Mouse (Mus musculus) gastrocnemius, postnatal 10 days (tissue): ENCODE measurements around the gene Ubxn4. TPM values are rescaled to one million over a fixed set of nuclear protein-coding genes. Genes with fewer than 3 reads are reported as not detected.
"Not testable (repeated sequence)": the region's sequence is repeated elsewhere in the genome, so short reads cannot be mapped to it uniquely, and the experiment has no call there.

Experiments
- DNase-seq: peaks from one replicate; pipeline ENCODE4 v3.0.0; 2021; ENCODE audit warnings: mixed read lengths
- long read RNA-seq, 2 experiments: library from polyadenylated mRNA; stranded (forward); transcript quantifications; one replicate each; pipeline ENCODE4 v2.0.0; 2021
- total RNA-seq, 2 experiments: library from RNA; stranded (reverse); gene quantifications; 2 replicates each; pipeline ENCODE4 v1.2.3; 2021

Ubxn4 gene
- total RNA-seq = 10 to 100 TPM; 35.5 to 46.9 TPM
- long read RNA-seq, experiment 1, full-length matches to known transcripts = 56 of 81 reads
- long read RNA-seq, experiment 1, partial matches to known transcripts = 2 of 81 reads
- long read RNA-seq, experiment 1, other reads (novel, unspliced or antisense) = 23 of 81 reads
- long read RNA-seq, experiment 2, full-length matches to known transcripts = 55 of 63 reads
- long read RNA-seq, experiment 2, partial matches to known transcripts = 2 of 63 reads
- long read RNA-seq, experiment 2, other reads (novel, unspliced or antisense) = 6 of 63 reads

- no peak for DNase-seq
Measured at GRCm38 (mm10) chr1:128243627-128243995, at the start of gene Ubxn4. Gene Ubxn4 (plus strand): TSS chr1:128243964.

DNA sequence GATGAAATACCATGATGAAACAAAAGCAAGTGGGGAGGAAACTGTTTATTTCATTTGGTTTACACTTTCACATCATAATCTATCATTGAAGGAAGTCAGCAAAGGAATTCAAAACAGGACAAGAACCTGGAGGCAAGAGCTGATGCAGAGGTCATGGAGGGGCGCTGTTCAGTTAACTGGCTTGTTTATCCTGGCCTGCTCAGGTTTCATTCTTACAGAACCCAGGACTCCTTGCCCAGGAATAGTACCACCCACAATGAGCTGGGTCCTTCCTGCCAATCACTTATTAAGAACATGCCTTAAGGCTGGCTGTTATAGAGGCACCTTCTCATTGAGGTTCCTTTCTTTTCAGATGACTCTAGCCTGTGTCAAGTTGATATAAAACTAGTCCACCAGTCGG, 49.8 kb upstream of the Ubxn4 start:
- DNase-seq = no peak

DNA sequence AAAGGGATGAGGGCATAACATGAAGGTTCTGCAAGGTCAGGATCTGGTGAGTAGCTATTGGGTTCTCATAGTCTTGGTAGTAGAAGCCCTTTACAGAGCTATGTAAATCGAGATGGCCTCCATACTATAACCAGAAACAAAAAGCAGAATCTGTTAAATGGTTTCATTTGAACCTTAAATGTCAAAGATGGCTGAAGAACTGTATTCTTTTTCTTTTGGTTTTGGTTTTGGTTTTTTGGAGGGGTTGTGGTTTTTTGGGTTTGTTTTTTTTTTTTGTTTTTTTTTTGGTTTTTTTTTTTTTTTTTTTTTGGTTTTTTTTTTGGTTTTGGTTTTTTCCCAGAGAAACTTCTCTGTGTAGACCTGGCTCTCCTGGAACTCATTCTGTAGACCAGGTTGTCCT, 46.4 kb upstream of the Ubxn4 start:
- no peak for DNase-seq

- DNase-seq = no peak
Measured at GRCm38 (mm10) chr1:128213261-128213660, 30.5 kb upstream of the Ubxn4 start.

GRCm38 (mm10) chr1:128221886-128222285, 21.9 kb upstream of the Ubxn4 start:
- DNase-seq = no peak

DNA sequence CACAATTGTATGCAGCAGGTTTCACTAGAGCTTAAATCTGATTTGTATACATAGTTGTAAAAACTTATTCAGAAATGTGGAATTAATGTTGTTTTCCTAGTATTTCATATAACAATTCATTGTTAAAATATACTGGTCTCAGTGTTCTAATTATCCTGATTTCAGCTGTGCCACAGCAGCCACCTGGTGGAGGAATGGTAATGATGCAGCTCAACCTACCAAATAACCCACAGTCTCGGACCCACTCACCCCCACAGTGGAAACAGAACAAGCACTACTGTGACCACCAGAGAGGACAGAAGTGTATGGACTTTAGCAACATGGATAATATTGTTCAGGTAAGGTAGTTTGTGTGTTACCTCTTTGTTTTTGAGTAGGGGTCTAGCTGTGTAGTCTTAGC, 20.5 kb upstream of the Ubxn4 start:
- no peak for DNase-seq

- no peak for DNase-seq
Measured at GRCm38 (mm10) chr1:128235181-128235580, 8.6 kb upstream of the Ubxn4 start.

GRCm38 (mm10) chr1:128243996-128244726, 397 bp downstream of the Ubxn4 start:
- peak; percentile 91 for DNase-seq

- peak; percentile 49 for DNase-seq
Measured at GRCm38 (mm10) chr1:128244727-128245355, 1.1 kb downstream of the Ubxn4 start.

DNA sequence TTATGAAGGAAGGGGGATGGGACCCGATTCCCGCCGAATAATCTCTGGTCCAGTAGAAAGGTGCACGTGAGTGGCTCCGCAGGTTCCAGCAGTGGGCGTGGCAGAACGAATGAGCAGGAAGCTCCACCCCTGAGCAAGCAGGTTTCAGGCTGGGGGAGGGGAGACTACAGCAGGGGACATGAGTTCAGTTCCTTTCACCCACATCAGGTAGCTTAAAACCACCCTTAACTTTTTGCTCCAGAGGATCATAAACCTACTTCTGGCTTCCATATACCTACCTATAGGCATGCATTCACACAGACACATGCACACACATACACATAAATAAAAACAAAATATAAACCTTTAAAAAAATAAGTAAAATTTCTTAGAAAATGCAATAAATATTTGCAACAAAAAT, 23.3 kb downstream of the Ubxn4 start:
- DNase-seq = not testable (repeated sequence)

- no peak for DNase-seq
Measured at GRCm38 (mm10) chr1:128270731-128271130, 27.0 kb downstream of the Ubxn4 start.

- no peak for DNase-seq
Measured at GRCm38 (mm10) chr1:128275908-128276307, 32.1 kb downstream of the Ubxn4 start.

DNA sequence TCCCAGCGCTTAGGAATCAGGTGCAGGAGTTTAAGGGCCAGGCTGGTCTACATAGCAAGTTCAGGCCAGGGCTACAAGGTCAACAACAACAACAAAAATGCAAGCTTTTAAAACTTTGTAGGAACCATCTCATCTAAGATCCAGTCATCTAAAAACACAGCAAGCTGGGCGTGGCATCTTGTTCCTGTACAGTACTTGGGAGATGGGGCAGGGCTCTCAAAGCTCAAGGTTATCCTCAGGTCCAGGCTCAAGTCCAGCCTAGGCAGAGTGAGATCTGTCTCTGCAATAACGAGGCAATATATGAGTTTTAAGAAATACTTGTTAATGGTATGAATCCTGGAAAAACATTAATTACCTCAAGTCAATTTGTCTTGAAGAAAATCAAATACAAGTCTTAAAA, 34.8 kb downstream of the Ubxn4 start:
- DNase-seq = no peak

DNA sequence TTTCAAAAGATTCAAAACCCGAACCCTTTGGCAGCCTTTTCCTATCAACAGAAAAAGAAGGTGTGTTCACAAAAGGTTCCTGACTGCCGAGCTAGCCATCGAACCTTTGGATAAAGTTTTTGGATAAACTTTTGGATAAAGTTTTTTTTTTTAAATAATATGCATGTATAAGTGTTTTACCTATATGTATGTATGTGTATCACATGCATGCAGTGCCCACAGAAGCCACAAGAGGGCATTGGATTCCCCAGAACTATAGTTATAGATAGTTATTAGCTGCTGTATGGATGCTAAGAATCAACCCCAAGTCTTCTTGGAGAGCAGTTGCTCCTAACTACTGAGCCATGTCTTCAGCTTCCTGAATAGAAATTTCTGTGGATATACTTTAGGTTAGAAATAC, 38.0 kb downstream of the Ubxn4 start:
- no peak for DNase-seq

DNA sequence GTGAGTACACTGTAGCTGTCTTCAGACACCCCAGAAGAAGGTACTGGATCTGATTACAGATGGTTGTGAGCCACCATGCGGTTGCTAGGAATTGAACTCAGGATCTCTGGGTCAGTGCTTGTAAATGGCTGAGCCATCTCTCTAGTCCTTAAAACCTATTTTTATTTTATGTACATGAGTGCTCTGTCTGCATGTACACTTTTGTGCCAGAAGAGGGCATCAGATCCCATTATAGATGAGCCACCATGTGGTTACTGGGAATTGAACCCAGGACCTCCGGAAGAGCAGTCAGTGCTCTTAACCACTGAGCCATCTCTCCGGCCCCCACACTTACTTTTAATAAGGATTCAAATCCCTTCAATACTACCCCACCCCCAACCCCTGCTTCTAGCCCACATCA, 39.2 kb downstream of the Ubxn4 start:
- DNase-seq = no peak

DNA sequence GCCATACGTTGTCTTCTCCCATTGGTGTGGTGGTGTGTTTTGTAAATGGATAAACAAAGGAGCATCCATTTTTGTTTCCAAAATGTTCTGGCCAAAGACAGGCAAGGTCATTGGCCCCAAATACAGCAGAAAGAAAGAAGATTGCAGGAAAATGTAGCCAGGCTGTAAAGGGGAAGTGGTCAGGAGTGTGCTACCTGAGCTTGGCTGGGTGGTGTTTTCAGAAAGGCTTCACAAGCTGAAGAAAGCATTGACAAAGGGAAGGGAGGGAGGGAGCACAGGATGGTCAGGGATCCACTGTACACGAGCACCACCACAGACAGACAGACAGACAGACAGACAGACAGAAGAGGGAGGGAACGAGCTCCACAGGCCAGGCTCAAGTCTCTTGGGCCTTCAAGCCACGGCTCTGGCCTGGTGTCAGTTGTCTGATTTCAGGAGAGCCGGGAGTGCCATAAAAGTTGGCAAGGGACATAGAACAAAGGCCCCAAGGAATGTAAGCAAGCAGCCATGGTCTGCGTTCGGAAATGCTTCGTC, 40.5 kb downstream of the Ubxn4 start:
- no peak for DNase-seq

- DNase-seq = no peak
Measured at GRCm38 (mm10) chr1:128285136-128285535, 41.4 kb downstream of the Ubxn4 start.

GRCm38 (mm10) chr1:128290295-128290694, 46.5 kb downstream of the Ubxn4 start:
- no peak for DNase-seq

- no peak for DNase-seq
Measured at GRCm38 (mm10) chr1:128293524-128293923, 49.8 kb downstream of the Ubxn4 start.

- no peak for DNase-seq
Measured at GRCm38 (mm10) chr1:128295296-128295695, 51.5 kb downstream of the Ubxn4 start.

DNA sequence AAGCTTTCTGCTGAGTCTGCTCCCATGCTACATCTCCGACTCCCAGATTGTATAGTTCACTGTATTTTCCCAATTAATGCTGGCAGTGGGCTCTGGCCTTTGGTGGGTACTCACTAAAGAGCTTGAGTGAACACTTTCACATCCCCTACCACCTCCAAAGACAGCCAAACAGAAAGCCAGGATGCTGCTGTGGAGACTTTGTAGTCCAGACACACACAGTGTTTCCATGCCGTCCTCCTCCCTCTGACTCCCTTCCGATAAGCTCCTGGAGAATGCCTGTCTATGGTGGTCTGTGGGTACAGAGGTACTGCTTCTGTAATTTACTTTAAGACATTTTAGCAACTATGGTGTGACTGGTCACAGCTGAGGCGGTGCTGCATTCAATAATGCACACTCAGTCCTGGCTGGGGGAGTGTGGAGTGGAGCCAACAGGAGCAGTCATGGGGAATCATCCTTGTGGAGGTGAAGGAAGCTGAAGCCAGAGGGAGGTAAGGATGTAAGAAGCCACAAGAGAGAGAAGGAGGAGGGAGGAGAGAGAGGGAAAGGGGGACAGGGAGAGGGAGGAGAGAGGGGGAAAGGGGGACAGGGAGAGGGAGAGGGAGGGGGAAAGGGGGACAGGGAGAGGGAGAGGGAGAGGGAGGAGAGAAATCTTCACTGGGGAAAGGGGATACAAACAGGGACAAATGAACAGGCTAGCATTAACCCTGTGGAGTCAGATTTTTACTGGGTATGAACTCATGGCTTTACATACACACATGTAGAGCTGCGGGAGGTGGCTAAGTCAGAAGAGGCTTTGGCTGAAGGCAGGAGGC, 52.2 kb downstream of the Ubxn4 start:
- DNase-seq = no peak

- no peak for DNase-seq
Measured at GRCm38 (mm10) chr1:128303900-128304299, 60.1 kb downstream of the Ubxn4 start.
